Mouse (Mus musculus): ENCODE results near the gene Ttc27.

The Ttc27 gene

DNA sequence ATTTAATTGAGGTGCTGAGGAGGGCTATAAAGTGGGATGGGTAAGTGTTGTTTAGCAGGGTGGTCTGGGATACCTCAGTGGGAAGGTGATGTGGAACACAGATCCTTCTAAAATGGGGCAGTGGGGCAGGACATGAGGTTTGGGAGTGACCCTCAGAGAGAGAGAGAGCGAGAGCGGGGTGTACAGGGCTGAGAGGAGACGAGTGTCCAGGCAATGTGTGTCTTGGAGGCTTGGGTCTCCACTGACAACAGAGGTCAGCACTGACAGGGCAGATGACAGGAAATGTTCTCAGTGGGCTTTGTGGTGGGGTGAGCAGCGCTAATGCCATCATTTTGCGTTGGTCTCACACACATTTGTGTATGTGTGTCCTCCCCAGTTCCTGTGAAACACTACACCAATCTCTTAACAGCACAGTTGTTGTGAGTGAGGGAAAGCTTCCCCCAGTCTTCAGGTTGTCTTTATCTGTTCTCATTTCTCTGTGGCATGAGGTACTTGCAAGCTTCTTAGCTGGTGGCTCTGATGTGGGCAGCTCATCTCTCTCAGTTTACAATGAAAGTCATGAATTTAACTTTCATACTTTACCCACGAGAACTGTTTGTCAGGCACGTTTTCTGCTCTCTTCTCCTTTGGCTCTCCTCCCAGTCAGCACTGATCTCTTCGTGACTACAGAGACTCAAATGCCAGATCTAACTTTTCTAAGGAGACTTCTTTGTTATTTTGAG is 35.5 kb downstream of the Ttc27 start:
- no peak for DNase-seq (ENCODE audit: low read depth, low spot score)

DNA sequence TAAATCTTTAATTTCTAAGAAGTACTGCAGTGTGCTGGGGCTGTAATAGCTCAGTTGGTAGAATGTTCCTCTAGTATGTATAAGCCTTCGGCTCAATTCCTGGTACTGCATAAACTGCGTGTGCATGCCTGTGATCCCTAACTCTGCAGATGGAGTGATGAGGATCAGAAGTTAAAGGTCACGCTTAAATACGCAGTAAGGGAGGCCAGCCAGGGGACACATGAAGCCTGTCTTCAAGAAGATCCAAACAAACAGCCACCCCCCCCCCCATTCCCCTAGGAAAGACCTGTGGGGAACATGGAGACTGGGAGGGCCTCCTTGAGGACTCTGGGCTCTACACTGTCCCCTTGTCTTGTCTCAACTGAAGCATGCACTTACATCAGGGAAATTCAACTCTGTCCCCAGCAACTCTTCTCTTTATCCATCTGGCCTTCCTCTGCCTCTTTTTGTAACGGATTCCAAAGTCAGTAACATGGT is 36.1 kb downstream of the Ttc27 start:
- DNase-seq (ENCODE audit: low read depth, low spot score), result no peak

DNA sequence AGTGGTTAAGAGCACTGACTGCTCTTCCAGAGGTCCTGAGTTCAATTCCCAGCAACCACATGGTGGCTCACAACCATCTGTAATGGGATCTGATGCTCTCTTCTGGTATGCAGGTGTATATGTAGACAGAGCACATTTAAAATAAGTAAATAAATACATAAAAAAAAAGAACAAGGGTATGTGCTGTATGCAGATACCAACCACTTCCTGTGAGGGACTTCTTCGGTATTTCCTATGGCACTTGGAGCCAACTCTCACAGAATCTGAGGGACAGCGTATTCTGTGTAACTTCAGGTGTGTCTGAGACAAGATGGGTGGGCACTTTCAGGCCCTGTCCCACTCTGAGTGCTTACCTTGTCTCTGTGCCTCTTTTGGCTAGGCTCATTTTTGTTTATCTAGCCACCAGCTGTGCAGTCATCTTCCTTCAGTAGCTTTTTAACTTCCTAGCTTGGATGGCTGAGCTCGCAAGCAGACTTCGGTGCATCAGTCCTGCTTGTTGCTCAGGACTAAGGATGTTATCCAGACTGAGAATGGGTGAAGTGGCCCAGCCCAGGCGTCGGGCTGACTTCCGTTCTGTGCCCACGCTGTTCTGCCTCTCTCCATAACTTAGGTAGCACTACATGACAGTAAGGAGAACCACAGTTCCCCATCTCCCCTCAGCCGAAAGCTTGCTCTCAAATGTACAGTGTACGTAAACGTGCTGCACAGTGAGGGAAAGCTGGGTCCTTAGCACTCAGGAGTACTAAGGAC is 37.0 kb downstream of the Ttc27 start:
- no peak for DNase-seq (ENCODE audit: low read depth, low spot score)

DNA sequence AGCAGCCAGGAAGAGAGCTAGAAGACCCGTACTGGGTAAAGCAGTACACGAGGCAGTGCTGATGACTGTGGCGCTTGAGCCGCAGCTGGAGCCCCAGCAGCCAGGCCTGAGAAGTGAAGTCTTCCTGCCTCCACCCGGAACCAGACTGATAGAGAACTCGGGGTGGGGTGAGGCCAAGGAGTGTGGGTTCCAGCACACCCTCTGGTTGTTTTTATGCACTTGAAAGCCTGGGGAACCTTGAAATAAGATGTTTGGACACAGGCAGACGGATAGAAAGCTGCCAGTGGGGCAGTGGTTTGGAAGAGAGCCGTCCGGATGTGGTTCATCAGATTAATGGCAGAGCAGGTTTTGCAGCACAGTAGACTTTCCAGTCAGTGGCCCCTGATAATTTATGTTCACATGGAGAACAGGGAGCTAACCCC is 51.9 kb downstream of the Ttc27 start:
- no peak for DNase-seq (ENCODE audit: low read depth, low spot score)

DNA sequence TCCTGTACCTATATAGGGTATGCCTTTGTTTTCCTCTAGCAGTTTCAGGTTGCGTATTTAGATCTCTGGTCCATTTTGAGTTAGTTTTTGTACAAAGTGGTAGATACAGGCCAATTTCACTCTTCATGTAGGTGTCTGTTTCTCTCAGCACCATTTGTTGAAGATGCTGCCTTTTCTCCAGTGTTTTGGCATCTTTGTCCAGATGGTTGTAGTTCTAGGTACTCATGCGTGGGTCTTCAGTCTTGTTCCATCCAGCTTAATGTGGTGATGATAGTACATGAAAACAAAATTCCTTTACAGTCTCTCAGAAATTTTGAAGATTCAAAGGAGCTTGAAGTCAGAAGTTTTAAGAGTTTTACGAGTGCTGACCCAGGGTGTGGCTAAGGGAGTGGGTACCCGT is 54.8 kb downstream of the Ttc27 start:
- DNase-seq (ENCODE audit: low read depth, low spot score), result no peak

DNA sequence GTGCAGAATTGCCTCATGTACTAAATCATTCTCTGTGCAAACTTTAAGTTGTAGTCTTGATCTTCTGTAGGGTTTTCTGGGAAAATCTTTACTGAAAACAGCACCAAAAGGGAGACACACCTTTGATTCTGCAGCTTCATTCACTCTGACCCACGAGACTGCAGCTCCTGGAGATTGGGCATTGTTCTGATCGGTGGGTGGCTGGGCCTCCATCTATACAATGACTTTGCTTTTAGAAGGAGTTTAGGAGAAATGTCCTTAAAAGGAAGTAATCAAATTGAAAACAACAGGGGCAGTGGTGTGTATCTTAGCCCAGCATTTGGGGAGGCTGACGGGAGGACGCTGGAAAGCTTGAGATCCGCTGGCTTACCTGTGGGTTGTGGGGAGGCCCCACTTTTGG is 56.0 kb downstream of the Ttc27 start:
- no peak for DNase-seq (ENCODE audit: low read depth, low spot score)

DNA sequence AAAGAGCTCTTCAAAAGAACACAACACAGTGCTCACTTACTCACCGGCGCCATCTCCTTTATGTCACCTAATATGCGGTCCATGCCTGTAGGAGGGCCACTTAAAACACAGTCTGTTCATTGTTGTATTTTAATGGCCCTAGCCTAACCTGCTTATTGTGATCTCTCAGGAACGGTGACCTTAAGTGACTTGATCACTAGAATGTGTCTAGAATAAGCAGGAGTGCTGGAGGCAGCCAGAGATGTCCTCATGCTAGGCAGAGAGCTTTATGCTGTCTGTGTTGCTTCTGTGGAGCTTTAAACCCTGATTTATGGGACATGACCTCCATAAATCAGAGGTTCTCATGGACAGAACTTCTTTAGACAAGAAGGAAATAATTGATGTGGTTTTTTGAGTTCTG is 62.6 kb downstream of the Ttc27 start:
- DNase-seq (ENCODE audit: low read depth, low spot score), result no peak

DNA sequence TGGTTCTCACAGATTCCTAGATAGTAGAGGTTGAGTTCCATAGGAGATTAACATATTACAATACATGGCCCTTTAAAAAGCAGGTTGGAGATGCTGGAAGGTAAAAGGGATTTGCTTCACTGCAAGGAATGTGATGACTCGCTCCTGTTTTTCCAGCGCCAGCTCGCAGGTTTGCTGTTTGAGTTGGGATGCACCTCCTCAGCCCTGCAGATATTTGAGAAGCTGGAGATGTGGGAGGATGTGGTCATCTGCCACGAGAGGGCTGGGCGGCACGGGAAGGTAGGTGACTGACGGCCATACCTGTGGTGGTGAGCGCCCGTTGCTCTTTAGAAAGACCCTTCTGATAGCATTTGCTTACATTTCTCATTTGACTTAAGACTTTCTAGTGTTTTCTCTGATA is 63.1 kb downstream of the Ttc27 start:
- no peak for DNase-seq (ENCODE audit: low read depth, low spot score)

DNA sequence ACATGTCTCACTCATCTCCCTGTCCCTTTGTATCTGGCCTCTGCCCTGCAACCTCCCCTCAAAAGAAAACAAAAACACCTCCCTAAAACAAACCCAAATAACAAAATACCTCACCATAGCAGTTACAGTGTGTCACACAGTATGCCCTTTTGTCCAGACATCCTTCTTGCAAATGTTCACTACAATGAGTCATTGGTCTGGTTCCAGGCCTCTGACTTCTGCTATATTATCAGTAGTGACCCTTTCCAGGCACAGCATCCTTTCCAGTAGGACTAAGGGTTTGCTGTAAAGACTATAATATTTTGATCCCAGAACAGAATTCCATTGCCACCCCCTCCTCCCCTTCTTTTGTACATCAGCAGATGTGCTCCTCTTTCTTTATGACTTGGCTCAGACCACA is 64.4 kb downstream of the Ttc27 start:
- DNase-seq (ENCODE audit: low read depth, low spot score), result no peak

DNA sequence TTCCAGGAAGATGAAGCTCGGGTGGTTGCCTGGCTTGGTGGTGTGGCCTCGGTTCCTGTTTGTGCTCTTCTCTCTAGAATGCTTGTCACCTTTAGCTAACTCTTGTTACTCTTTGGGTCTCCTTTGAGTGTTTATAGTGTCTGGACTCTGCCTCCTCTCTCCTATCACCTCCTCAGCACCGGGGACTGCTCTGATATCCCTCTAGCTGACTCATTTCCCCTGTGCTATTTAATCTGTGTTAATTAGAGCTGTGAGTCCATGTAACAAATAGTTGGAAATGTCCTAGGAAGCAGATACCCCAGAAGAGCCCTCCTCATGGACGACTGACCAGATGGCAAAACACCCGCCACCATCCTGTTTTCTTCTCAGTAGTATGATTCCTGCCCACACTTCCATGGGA is 68.1 kb downstream of the Ttc27 start:
- DNase-seq (ENCODE audit: low read depth, low spot score), result no peak

DNA sequence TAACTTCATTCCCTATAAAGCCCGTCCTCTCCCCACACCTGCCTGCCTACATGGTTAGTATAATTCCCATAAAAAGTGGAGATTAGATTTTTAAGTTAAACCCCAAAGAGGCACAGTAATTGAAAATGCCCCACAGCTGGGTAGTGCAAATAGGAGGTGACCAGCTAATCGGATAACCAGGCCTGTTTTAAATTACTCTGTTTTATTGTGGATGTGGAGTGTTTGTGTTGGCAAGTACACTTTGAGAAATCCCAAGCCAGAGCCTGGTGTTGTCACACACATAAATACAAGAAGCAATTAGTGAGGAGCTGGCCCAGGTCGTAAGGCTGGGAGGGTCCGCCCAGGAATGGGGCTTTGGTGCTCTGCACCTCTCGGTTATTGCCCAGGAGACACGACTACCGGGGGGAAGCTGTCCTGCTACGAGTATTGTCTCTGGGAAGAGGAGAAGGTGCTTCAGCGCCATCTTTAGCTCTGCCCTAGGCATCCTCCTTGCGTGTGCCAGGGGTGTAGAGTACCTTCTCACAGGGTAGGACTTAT is 68.7 kb downstream of the Ttc27 start:
- DNase-seq (ENCODE audit: low read depth, low spot score), result no peak

DNA sequence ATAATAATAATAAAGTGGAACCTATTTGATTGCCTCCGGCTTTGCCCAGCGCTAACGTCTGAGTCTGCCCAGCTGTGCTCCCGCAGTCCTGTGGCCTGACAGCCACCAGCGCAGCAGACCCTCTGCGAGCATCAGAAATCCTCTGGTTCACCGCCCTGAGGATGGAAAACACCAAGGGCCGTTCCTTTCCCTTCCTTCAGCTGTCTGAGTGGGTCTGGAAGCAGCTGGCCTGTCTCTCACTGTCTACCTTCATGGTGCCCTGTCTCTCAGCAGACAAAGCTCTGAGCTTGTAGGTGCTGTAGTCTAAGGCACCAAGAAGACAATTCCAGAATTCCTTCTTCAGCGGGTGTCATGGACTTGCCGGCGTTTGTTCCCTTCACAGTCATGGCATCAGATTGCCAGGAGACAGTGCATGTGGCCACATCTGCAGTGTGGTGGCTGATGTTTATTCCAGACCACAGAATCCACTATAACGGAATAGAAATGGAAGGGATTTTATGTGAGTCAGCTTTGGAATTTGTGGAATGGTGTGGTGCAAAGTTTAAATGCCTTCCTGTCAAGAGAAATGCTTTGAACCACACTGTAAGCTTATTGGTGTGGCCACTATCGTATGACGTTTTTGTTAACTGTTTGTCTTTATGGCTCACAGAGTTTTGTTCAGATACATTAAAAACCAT is 78.6 kb downstream of the Ttc27 start:
- DNase-seq (ENCODE audit: low read depth, low spot score), result no peak

DNA sequence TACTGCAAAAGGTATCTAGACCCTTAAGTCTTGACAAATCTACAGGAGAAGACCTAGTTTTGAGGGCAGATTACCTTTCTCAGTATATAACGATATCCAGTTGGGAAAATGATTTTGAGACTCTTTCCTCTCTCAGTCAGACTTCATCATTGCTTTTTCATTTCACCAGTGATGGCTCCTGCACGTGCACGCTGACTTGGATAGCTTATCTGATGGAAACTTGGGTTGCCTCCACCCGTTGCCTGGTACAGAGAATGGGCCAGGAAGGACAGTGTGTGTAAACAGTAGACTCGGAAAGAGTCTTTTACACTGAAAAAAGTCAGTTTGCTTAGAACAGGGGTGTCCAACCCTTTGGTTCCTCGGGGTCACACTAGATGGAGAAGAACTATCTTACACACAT is 82.3 kb downstream of the Ttc27 start:
- no peak for DNase-seq (ENCODE audit: low read depth, low spot score)

DNA sequence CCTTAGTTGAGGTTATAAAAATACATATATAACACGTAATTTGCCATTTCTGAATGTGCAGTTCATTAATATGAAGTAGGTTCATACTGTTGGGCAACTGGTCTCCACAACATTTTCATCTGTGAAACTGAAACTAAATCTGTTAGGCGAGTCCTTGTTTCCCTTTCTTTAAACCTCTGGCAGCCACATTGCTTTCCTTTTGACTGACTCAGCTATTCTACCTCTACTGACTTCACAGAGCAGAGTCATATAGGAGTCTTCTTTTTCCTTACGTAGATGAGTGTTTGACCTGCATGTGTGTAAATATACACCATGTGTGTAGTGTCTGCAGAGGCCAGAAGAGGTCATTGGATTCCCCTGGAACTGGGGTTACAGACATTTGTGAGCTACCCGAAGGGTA is 85.2 kb downstream of the Ttc27 start:
- no peak for DNase-seq (ENCODE audit: low read depth, low spot score)

DNA sequence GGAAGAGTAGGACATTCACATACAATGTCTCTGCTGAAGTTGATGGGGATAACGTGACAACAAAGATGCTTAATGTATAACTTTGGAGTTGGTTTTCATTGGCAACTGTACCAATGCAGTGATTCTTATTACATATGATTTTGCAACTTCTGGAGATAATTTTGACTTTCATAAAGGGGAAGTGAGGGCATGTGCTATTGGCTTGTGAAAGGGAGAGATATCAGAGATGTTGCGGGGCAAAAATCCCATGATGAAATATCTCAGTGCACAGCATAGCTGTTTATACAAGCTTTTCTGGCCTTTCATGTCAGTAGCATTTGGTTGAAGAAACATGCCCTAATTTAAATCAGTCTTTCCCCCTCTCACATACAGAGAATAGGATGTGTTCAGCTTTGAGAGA is 86.3 kb downstream of the Ttc27 start:
- DNase-seq (ENCODE audit: low read depth, low spot score), result no peak

DNA sequence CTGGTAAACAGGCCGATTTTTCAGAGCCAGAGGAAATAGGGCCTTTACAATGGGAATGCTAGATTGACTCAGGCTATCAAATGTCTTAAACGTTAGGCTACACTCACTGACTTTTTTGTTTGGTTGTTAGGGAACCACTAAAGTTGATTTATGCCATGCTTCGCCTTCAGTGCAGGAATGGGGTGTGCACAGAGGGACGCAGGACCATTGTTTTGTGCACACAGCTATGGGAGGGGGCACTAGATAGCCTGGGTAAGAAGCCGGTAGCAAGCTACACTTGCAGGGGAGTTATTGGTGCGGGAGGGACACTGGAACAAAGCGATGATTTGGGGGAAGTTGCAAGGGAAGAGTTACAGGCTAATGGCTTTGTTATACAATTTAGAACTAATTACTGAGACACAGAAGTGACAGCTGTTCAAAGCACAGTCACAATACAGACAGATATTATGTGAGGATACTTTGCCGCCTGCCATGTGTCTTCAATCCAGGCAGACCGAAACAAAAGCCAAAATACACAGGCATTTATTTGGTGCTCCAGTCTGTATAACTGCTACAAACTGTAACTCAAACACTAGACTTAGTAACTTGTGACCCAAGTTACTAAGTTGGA is 86.9 kb downstream of the Ttc27 start:
- DNase-seq (ENCODE audit: low read depth, low spot score), result no peak

DNA sequence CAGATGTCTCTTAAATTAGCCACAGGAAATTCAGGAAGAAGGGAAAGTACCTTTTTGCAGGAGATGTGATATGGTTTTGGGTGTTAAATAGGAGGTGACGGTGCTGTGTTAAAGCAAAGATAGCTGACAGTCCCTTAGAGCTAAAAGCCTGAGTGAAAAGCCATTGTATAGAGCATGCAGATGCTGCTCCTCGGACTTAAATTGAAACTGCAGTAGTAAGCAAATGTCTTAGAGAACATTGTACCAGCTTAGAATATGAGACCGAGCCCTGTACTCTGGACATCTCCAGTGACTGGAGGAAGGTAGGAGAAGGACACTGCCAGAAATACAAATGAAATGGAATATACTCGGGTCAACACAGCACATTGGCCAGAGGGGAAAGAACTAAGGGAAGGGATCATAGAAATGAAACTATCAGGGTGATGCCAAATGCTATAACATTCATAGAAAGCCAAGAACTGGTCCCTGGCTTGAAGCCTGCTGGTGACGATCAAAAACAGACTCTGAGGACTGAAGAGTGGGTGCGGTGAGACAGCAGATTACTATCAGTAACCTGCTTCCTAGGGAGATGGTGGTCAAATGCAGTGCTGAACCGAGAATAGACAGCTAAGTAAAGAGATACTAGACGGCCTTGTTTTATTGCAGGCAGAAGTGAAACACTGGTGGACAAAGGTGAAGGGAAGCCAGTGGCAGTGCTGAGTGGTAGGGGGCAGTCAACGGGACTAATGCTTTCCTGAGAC is 90.1 kb downstream of the Ttc27 start:
- no peak for DNase-seq (ENCODE audit: low read depth, low spot score)

DNA sequence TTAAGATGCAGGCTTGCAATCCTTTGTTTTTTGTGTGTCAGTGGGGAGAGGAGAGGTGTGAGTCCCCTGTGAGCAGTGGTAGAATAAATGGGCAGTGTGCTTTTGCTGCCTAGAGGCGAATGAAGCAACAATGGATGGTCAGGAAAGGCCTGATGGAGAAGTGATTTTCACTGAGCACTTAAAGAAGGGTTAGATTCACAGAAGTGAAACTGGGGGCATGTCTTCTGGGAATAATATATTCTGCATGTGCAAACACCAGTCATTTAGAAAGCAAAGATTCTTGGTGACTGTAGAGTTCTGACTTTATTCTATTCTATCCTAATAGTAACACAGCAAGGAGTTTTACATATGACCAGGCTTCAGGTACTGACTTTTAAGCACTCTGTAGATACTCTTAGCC is 90.8 kb downstream of the Ttc27 start:
- DNase-seq (ENCODE audit: low read depth, low spot score), result no peak

DNA sequence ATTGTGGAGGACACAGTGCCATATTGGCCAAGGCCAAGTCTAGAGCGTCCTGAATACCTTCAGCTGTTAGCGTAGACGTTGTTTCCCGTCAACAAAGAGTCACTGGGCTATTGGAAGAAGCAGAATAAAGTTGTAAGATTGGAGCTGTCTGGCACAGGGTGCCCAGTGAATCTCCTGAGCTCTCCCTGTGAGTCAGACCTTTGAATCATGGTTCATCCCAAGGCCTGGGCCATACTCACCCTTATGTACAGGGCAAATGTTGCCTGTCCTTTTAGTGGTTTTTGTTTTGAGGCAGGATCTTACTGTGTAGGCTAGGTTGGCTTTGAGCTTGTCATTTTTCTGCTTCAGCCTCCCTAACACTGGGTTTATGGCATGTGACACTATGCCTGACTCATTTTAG is 91.4 kb downstream of the Ttc27 start:
- no peak for DNase-seq (ENCODE audit: low read depth, low spot score)

DNA sequence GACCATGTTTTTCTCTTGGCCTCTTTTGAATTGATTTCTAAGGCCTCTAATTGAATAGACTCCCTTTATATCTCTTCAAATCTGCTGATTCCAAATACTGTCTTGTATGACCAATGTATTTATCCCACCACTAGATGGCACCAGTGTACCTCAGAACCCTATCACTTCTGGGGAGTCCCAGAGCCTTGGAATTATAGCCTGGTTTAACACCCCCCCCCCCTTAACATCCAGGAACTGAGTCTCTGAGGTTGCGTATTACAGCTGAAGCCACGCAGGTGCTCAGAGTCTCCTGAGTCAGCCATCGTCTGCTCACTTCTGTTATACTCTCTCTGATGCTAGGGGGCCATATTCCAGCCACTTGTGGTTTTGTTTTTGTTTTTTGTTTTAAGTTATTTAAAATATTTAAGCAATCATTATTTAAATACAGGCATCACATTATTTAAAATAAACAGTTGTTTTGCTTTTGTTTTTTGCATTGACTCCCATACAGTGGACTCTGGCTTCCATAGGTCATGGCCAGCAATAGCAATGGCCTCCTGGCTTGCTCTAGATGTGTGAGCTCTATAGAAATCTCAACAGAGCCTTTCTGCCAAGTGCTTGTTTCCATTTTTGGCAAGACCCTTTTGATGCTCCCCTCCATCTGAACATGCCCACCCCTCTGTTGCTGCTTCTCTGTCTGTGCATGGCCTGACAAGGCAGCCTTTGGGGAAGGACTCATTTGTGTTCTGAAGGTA is 93.5 kb downstream of the Ttc27 start:
- peak; percentile 20 for DNase-seq (ENCODE audit: low read depth, low spot score)

DNA sequence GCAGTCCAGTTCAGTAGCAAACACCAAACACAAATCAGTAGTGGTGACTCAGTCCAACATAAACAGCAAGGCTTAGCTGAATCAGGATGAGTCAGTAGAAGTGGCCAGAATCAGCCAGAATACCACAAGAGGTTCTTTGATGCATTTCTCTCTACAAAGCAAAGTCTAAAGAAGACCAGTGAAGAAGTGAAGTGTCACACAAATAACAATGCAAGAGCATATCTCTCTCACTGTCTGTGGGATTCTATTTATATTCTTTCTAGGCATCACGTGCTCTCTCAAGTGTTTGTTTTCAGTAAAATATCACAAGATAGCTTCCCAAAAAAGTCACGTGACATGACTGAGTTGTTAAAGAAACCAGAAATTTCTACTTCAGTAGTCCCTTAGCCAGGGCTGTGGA is 102.2 kb downstream of the Ttc27 start:
- no peak for DNase-seq (ENCODE audit: low read depth, low spot score)

Data from brain, embryonic 18.5 days (tissue).